Mouse (Mus musculus) mouse trophoblast stem cell (cell line): ENCODE data around the gene Siah1b.

ENCODE experiments used
- in situ Hi-C, 2 experiments: fragments of 300-500 bp; cut with MseI, MboI; formaldehyde crosslinking; loops; 2 replicates in 1 of 2; 3 replicates in 1 of 2; pipeline ENCODE4 v1.15.1; 2025

The Siah1b gene

DNA sequence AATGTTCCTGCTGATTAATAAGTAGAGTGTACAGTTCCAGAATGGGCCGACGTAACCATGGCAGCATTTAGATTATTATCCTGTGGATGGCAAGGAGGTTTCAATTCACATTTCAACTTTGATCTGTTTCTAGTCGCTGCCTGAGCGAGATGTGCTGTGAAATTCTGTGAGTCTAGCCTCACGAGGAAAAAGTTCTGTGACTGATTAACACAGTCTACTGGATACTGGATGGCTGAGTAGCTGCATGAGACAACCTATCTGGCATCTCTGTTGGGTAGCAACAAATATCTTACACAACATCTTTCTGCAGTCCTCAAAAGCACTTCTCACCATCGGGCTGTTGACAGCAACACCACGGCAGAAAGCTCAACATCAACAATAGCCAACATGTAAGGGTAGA lies 43.8 kb downstream of the Siah1b start:
- in situ Hi-C loops, result no loop called here

DNA sequence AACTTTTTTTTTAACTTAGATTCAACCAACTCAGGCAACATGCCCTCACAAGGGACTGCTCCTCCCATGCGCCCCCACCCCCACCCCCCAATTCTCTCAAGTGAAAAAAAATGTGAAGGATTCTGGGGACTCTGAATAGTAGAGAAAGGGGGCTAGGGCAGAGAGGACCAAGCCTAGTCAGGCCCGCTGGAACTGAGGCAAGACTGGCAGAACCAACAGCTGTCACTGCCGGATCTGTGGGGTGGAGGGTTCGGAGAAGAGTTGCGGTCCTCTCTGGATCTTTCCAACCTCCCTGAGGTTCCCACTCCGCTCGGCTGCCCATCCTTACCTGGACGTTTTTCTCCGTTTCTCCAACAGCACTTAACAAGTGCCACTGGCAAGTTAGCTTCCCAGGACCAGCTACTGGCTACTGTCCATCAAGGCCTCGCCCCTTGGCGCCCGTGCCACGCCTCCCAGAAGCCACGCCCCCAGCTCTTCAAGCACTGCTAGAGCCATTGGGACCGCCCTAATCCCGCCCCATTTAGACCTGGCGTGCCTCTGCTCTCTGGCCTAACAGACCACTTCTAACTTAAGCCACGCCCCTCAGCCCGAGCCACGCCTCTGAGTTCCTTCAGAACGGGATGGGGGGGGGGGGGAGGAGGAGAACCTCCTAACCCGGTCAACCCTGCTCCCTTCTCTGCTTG lies 48.5 kb downstream of the Siah1b start, which contains the start of gene Car5b:
Car5b (minus strand) TSS at position 391 of the 683 bp plus-strand sequence.
- in situ Hi-C loops, result no loop called here
